Mouse (Mus musculus): ENCODE measurements around the gene Slc39a3.

Gene Slc39a3

DNA sequence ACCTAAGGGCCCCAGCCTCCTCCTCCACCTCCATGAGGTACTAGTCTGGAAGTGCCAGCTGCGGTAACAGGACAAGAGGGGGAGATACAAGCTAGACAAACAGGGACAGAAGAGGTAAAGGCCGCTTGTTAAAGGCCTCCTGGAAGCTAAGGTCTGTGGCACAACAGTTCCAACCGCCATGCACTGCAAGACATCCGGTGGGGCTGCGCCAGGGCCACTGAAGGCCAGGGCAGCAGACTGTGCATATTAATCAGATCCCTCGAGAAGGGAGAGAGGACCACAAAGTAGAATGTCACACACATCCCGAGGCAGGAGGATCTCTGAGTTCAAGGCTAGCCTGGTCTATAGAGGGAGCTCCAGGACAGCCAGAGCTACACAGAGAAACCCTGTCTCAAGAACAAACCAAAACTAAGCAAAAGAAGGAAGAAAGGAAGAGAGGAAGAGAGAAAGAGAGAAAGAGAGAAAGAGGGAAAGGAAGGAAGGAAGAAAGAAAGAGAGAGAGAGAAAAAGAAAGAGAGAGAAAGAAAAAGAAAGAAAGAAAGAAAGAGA, 55.6 kb downstream of the Slc39a3 start:
- no peak for DNase-seq

Data from cerebellum, adult 9-11 months (tissue).